Mouse (Mus musculus): ENCODE data around the gene Zfp790. TPM values are rescaled to one million over a fixed set of nuclear protein-coding genes. Genes with fewer than 3 reads are reported as not detected.
A peak's percentile ranks its signal among the peaks of the same experiment; 100 is the strongest.
"Not testable (repeated sequence)": the region's sequence is repeated elsewhere in the genome, so short reads cannot be mapped to it uniquely, and the experiment has no call there.

The Zfp790 gene
- polyA plus RNA-seq, 1 experiment from 2014 or later, result 23.5 TPM

DNA sequence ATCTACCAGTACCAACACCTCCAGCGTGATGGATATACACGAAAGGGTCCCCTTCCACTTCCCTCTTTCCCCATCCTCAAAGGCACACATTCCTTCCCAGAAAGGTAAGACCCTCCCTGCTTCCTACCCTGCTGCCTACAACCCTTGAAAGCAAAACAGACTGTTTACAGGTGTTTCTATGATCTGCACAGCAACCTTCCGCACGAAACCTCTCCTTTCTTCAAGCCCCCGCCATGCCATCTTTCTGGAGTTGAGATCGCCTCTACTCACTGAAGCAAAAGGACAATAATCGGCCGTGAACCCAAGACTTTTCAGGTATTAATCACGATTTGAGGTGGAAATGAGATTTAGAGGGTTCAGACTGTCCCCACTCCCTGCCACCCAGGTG, 36.9 kb downstream of the Zfp790 start:
- Histone ChIP-seq H3K9me3 (no peaks in the 10 kb centered on the region), H3K4me2 (peak overlapping the region; percentile 74), H3K4me3 (peak overlapping the region; percentile 54), H3K4me1 (replicated peaks) (peaks cover 5% of the 10 kb centered on the region; the same call in 1 of the 2 replicates), H3K27ac (replicated peaks) (peak overlapping the region; percentile 74), H3K9ac (peak overlapping the region; percentile 57), H3K36me3 (peaks cover 23% of the 10 kb centered on the region), H3K27me3 (no peaks in the 10 kb centered on the region)
- no peak for ATAC-seq (ENCODE audit: low FRiP score, low read depth)
- 63% methylated on average over 9 of the region's 9 CpGs for WGBS

DNA sequence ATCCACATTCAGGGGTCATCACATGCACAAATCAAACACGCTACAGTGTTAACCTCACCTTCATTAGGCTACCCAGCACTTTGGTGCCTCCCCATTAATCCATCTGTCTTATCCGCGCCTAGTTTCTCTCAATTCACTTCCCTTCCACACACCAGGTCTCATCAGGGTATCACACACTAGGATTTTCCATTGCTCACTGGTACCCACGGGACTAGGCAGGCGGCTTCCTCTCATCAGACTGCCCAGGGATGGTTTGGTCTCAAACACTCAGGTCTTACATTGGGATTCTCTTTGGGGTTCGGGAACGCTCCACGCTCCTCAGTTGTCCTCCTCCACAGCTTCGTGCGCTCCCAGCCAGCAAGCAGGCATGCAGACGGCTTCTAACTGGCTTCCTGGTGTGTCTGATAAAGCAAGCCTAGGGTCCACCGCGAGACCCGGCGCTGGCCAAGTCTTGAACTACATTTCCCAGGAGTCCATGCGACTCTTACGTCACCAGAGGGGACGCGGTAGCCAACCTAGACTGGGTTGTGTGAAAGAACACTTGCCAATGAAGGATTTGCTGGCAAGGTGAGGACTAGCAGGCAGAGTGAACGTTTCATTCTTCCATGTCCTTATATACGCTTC, 37.4 kb downstream of the Zfp790 start, which contains the start of gene Zfp940:
TSS of gene Zfp940 (minus strand) at position 451 of the 624 bp plus-strand sequence.
- Histone ChIP-seq H3K9me3 (no peaks in the 10 kb centered on the region), H3K9ac (peak within 1 kb of the TSS; percentile 57), H3K27ac (replicated peaks) (peak within 1 kb of the TSS; percentile 74), H3K4me1 (replicated peaks) (peaks cover 5% of the 10 kb centered on the region; the same call in 1 of the 2 replicates), H3K36me3 (peaks cover 20% of the 10 kb centered on the region), H3K27me3 (no peaks in the 10 kb centered on the region), H3K4me3 (peak within 1 kb of the TSS; percentile 54), H3K4me2 (peak within 1 kb of the TSS; percentile 74)
- WGBS, result 1% methylated on average over 21 of the region's 21 CpGs
- peak; percentile 98 for ATAC-seq (ENCODE audit: low FRiP score, low read depth)

DNA sequence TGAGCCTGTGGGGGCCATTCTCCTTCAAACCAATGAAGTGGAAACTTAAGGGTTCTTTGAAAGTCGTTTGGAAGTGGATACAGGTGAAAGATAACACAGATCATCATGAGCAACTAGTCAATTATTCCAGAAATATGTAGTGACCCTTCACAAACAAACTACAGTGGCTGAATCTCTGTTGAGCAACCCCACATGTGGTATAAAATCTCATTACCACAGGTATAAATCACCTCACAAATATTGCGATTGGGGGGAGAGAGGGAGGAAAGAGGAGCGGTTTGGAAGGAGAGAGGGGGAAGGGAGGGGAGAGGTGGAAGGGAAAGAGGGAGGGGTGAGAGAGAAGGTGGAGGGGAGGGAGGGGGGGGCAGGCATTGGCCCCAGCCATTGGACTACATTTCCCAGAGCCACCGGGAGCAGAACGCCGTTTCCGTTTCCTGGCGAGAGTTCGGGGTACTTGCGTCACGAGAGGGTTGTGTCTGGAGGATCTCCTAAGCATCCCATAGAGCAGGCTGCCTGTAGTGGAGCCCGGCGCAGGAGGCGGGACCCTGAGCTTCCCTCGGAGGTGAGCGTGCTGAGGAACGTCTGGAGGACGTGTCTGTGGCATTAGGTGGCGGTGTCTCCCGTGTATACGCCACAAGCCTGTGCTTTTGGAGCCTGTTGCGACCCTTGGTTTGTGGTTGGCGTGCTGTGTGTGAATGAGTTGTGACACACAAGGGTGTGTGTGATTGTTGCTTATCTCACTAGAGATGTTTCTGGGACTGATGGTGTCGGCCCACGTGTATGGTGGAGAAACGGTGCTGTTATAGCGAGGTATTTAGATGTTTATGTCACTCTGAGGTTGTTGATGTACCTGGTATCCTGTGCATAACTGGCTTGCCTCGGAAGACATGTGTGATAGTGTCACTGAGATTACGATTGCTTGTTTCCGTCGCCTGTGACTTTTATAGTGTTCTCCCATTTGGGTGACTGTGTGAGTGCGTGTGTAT, 43.9 kb downstream of the Zfp790 start, which contains the start of gene Zfp420:
TSS of gene Zfp420 (plus strand) at position 448 of the 986 bp plus-strand sequence.
- Histone ChIP-seq H3K9ac (peak within 1 kb of the TSS; percentile 60), H3K9me3 (no peaks in the 10 kb centered on the region), H3K27ac (replicated peaks) (peak within 1 kb of the TSS; percentile 78), H3K27me3 (no peaks in the 10 kb centered on the region), H3K4me1 (replicated peaks) (peaks cover 10% of the 10 kb centered on the region), H3K36me3 (no peaks in the 10 kb centered on the region), H3K4me2 (peak within 1 kb of the TSS; percentile 70), H3K4me3 (peak within 1 kb of the TSS; percentile 64)
- WGBS, result 7% methylated on average over 32 of the region's 32 CpGs
- peak; percentile 98 for ATAC-seq (ENCODE audit: low FRiP score, low read depth)

DNA sequence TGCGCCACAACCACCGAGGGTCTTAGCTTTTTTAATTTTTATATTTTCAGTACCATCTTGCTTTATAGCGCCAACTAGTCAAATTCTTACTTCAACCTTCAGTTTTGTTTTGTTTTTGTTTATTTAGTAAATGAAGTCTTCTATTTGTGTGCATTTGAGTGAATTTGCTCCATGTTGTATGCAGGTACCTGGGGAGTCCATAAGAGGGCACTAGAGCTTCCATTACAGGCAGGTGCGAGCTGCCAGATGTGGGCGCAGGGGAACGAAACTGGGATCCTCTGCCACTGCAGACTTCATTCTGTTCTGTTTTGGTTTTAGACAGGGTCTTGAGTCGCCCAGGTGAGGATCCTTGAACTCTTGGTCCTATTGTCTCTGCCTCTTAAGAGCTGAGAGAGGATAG, 45.7 kb downstream of the Zfp790 start:
- no peak overlapping the region for H3K9ac ChIP-seq
- H3K36me3 ChIP-seq, result no peaks in the 10 kb centered on the region
- ATAC-seq (ENCODE audit: low FRiP score, low read depth), result no peak
- 90% methylated on average over 7 of the region's 7 CpGs for WGBS
- H3K4me3 ChIP-seq, result no peak overlapping the region
- peaks cover 10% of the 10 kb centered on the region for H3K4me1 ChIP-seq (replicated peaks)
- H3K9me3 ChIP-seq, result no peaks in the 10 kb centered on the region
- no peak overlapping the region for H3K27ac ChIP-seq (replicated peaks)
- no peaks in the 10 kb centered on the region for H3K27me3 ChIP-seq
- H3K4me2 ChIP-seq, result no peak overlapping the region

DNA sequence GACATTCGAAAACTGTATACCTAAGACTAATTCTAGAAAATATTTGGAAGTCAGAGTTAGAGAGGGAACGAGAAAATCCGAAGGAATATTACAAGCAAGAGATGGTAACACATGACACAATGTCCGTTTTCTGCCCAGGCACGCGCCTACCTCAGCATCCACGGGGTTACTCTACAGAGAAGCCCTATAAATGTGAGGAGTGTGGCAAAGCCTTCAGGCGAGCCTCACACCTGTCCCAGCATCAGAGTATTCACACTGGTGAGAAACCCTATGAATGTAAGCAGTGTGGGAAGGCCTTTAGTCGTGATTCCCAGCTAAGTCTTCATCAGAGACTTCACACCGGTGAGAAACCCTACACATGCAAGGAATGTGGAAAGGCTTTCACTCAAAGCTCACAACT, 58.3 kb downstream of the Zfp790 start:
- Histone ChIP-seq H3K27me3 (no peaks in the 10 kb centered on the region), H3K9ac (no peak overlapping the region), H3K4me2 (no peak overlapping the region), H3K4me3 (no peak overlapping the region), H3K9me3 (peaks cover 28% of the 10 kb centered on the region), H3K4me1 (replicated peaks) (no peaks in the 10 kb centered on the region), H3K27ac (replicated peaks) (no peak overlapping the region), H3K36me3 (peaks cover 61% of the 10 kb centered on the region)
- 95% methylated on average over 10 of the region's 10 CpGs for WGBS
- ATAC-seq (ENCODE audit: low FRiP score, low read depth), result no peak

DNA sequence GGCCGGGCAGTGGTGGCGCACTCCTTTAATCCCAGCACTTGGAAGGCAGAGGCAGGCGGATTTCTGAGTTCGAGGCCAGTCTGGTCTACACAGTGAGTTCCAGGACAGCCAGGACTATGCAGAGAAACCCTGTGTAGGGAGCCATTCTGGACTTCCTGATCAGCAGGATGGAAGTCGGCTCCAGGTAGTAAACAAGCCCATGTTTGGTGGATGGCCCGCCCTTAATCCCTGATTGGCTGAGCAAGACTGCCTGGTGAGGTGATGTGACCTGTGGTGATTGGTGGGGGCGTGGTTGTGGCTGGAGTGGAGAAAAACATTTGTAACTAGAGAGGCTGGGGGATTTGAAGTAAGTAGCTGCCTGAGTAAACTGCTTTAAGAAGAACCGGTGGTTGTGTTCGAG, 61.6 kb downstream of the Zfp790 start:
- not testable (repeated sequence) for H3K27ac ChIP-seq (replicated peaks); H3K4me3 ChIP-seq; H3K4me2 ChIP-seq; H3K27me3 ChIP-seq; ATAC-seq (ENCODE audit: low FRiP score, low read depth); H3K9ac ChIP-seq; H3K4me1 ChIP-seq (replicated peaks)
- Histone ChIP-seq H3K36me3 (peaks cover 53% of the 10 kb centered on the region), H3K9me3 (peaks cover 28% of the 10 kb centered on the region)
- 95% methylated on average over 9 of the region's 9 CpGs for WGBS

DNA sequence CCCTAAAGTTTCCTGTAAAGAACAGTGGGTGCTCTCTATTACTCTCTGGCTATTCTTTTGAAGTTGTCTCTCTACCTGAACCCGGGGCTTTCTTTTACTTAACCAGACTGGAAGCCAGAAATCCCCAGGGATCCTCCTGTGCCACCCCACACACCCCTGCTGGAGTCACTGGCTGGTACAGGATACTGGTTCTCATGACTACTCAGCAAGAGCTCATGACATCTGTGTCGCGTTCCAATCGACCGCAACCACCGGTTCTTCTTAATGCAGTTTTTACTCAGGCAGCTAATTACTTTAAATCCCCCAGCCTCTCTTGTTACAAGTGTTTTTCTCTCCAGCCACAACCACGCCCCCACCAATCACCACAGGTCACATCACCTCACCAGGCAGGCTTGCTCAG, 64.1 kb downstream of the Zfp790 start:
- Histone ChIP-seq H3K27ac (replicated peaks) (no peak overlapping the region), H3K27me3 (no peaks in the 10 kb centered on the region), H3K4me3 (no peak overlapping the region), H3K9me3 (peaks cover 17% of the 10 kb centered on the region), H3K4me2 (no peak overlapping the region), H3K4me1 (replicated peaks) (no peaks in the 10 kb centered on the region), H3K9ac (no peak overlapping the region), H3K36me3 (peaks cover 34% of the 10 kb centered on the region)
- 77% methylated on average over 7 of the region's 7 CpGs for WGBS
- ATAC-seq (ENCODE audit: low FRiP score, low read depth), result no peak

MicroRNA genes within 50 kb of the gene (microRNA counts, 519-probe panel; counts per million panel counts)
- 2,170 counts per million, percentile 23 among the panel's probes with 10 or more counts for microRNA mmu-miR-1964

Small RNA genes lying within 50 kb of the gene (microRNA-seq; reads per million reads assigned to microRNA genes)
- 2.2 reads per million, percentile 3 among the genes with 10 or more reads in this experiment for gene Mir1964

Other genes starting within 250 kb of the Zfp790 start
- 0.29 and 0.60 TPM in 2 replicates for gene Catsperg2, start 89.1 kb upstream of the Zfp790 start, polyA plus RNA-seq (2015; fragmentation: Nextera tagmentation; extraction: Ambion mirVana)
- gene Zfp84, start 47.6 kb upstream of the Zfp790 start, polyA plus RNA-seq (2015; fragmentation: Nextera tagmentation; extraction: Ambion mirVana), result 13.8 and 14.6 TPM in 2 replicates
- gene Zfp30, start 32.1 kb upstream of the Zfp790 start, polyA plus RNA-seq (2015; fragmentation: Nextera tagmentation; extraction: Ambion mirVana), result 12.0 and 12.7 TPM in 2 replicates
- 13.4 and 14.4 TPM in 2 replicates for gene Zfp940, start 37.6 kb downstream of the Zfp790 start, polyA plus RNA-seq (2015; fragmentation: Nextera tagmentation; extraction: Ambion mirVana)
- 18.3 and 22.3 TPM in 2 replicates for gene Zfp420, start 43.9 kb downstream of the Zfp790 start, polyA plus RNA-seq (2015; fragmentation: Nextera tagmentation; extraction: Ambion mirVana)
- 13.0 and 15.2 TPM in 2 replicates for gene Zfp27, start 90.5 kb downstream of the Zfp790 start, polyA plus RNA-seq (2015; fragmentation: Nextera tagmentation; extraction: Ambion mirVana)
- 5.6 and 5.8 TPM in 2 replicates for gene Zfp383, start 92.1 kb downstream of the Zfp790 start, polyA plus RNA-seq (2015; fragmentation: Nextera tagmentation; extraction: Ambion mirVana)
- 21.0 and 22.0 TPM in 2 replicates for gene Zfp74, start 138.0 kb downstream of the Zfp790 start, polyA plus RNA-seq (2015; fragmentation: Nextera tagmentation; extraction: Ambion mirVana)
- gene Zfp568, start 167.8 kb downstream of the Zfp790 start, polyA plus RNA-seq (2015; fragmentation: Nextera tagmentation; extraction: Ambion mirVana), result 4.9 and 6.9 TPM in 2 replicates
- gene Zfp14, start 235.3 kb downstream of the Zfp790 start, polyA plus RNA-seq (2015; fragmentation: Nextera tagmentation; extraction: Ambion mirVana), result 9.6 and 11.5 TPM in 2 replicates